Mouse (Mus musculus) CH12.LX (cell line): ENCODE results near the gene Ciz1. TPM values are rescaled to one million over a fixed set of nuclear protein-coding genes. Genes with fewer than 3 reads are reported as not detected.

ENCODE experiments used
- DNase-seq: peaks from one replicate; pipeline ENCODE4 v3.0.0-alpha.2; 2013; ENCODE audit errors: extremely low read depth
- H3K27ac ChIP-seq: 2 replicates; pipeline ENCODE4 v1.5.1; 2012; ENCODE audit warnings: low read depth, mild to moderate bottlenecking, control low read depth, moderate library complexity; ENCODE audit not compliant: insufficient read depth
- H3K27me3 ChIP-seq: replicated peaks from 2 replicates; pipeline ENCODE3; 2012; ENCODE audit warnings: inconsistent platforms
- H3K36me3 ChIP-seq, 2 experiments: replicated peaks in 1 of 2; 2 replicates each; pipeline versions ENCODE3 to v1.6.1; 2012; ENCODE audit warnings: inconsistent platforms in 1 of 2, low read length in 1 of 2, mild to moderate bottlenecking in 1 of 2, mixed read lengths in 1 of 2, moderate library complexity in 1 of 2; ENCODE audit not compliant: control insufficient read depth in 1 of 2, insufficient read depth in 1 of 2
- H3K4me1 ChIP-seq, 2 experiments: 2 replicates each; pipeline ENCODE4 v1.6.1; 2012; ENCODE audit warnings: inconsistent platforms in 1 of 2, moderate library complexity in 1 of 2; ENCODE audit not compliant: insufficient read depth in 2 of 2, control insufficient read depth in 1 of 2
- H3K4me2 ChIP-seq: 2 replicates; pipeline ENCODE4 v1.6.1; 2012; ENCODE audit warnings: low read depth, mild to moderate bottlenecking, control low read depth; ENCODE audit not compliant: poor library complexity, insufficient read depth, severe bottlenecking
- H3K4me3 ChIP-seq, 3 experiments: fragments of 150-350 bp in 1 of 3; sonication (generic) in 1 of 3; replicated peaks in 1 of 3; 2 replicates each; pipeline versions ENCODE3 to v1.5.1; 2011 to 2012; ENCODE audit warnings: low read depth in 2 of 3, low read length in 2 of 3, mild to moderate bottlenecking in 2 of 3, moderate library complexity in 2 of 3, control low read depth in 1 of 3, improper control_type of control experiment in 1 of 3, inconsistent platforms in 1 of 3, mixed read lengths in 1 of 3; ENCODE audit not compliant: poor library complexity in 1 of 3
- H3K79me2 ChIP-seq: replicated peaks from 2 replicates; pipeline ENCODE4 v1.6.1; 2012; ENCODE audit warnings: mild to moderate bottlenecking, moderate library complexity; ENCODE audit not compliant: control insufficient read depth, poor library complexity, insufficient read depth, severe bottlenecking; ENCODE audit errors: extremely low read depth
- H3K9ac ChIP-seq: 2 replicates; pipeline ENCODE4 v1.6.1; 2012; ENCODE audit warnings: low read depth, mild to moderate bottlenecking, control low read depth, moderate library complexity; ENCODE audit not compliant: insufficient read depth
- H3K9me3 ChIP-seq: replicated peaks from 2 replicates; pipeline ENCODE3; 2012; ENCODE audit warnings: low read length, inconsistent platforms, mixed read lengths
- BHLHE40 ChIP-seq: IDR thresholded peaks from 2 replicates; pipeline ENCODE4 v1.6.1; 2011; ENCODE audit warnings: mild to moderate bottlenecking, low read depth, low read length, improper control_type of control experiment
- CHD2 ChIP-seq: IDR thresholded peaks from 2 replicates; pipeline ENCODE4 v1.6.1; 2011; ENCODE audit warnings: low read length, improper control_type of control experiment
- CTCF ChIP-seq, 2 experiments: IDR thresholded peaks in 1 of 2; conservative IDR thresholded peaks in 1 of 2; 2 replicates each; pipeline ENCODE4 v1.5.1; 2011 to 2012; ENCODE audit warnings: low read depth in 2 of 2, low read length in 2 of 2, improper control_type of control experiment in 1 of 2, inconsistent platforms in 1 of 2, mild to moderate bottlenecking in 1 of 2, moderate library complexity in 1 of 2
- ETS1 ChIP-seq: conservative IDR thresholded peaks from 2 replicates; pipeline ENCODE4 v1.6.1; 2012; ENCODE audit warnings: low read depth, mild to moderate bottlenecking, inconsistent platforms, low read length, improper control_type of control experiment, moderate library complexity
- HCFC1 ChIP-seq: IDR thresholded peaks from 2 replicates; pipeline ENCODE4 v1.6.1; 2012; ENCODE audit warnings: low read depth, mild to moderate bottlenecking, inconsistent platforms, low read length, improper control_type of control experiment
- IRF4 ChIP-seq: IDR thresholded peaks from 2 replicates; pipeline ENCODE4 v1.6.1; 2014; ENCODE audit warnings: low read depth, mild to moderate bottlenecking, inconsistent platforms, low read length, improper control_type of control experiment
- JUN ChIP-seq: IDR thresholded peaks from 2 replicates; pipeline ENCODE4 v1.6.1; 2011; ENCODE audit warnings: low read depth, mild to moderate bottlenecking, low read length, improper control_type of control experiment, moderate library complexity; ENCODE audit not compliant: insufficient read depth
- JUND ChIP-seq: conservative IDR thresholded peaks from 2 replicates; pipeline ENCODE4 v1.6.1; 2011; ENCODE audit warnings: low read depth, low read length, improper control_type of control experiment
- MAFK ChIP-seq: IDR thresholded peaks from 2 replicates; pipeline ENCODE4 v1.6.1; 2011; ENCODE audit warnings: low read length, improper control_type of control experiment; ENCODE audit not compliant: insufficient replicate concordance
- MAX ChIP-seq: IDR thresholded peaks from 2 replicates; pipeline ENCODE4 v1.6.1; 2011; ENCODE audit warnings: low read length, improper control_type of control experiment
- MEF2A ChIP-seq: IDR thresholded peaks from 2 replicates; pipeline ENCODE4 v1.6.1; 2014; ENCODE audit warnings: low read depth, mild to moderate bottlenecking, inconsistent platforms, low read length, improper control_type of control experiment, borderline replicate concordance
- MYC ChIP-seq: IDR thresholded peaks from 2 replicates; pipeline ENCODE4 v1.6.1; 2011; ENCODE audit warnings: low read depth, mild to moderate bottlenecking, improper control_type of control experiment, low read length
- NELFE ChIP-seq: IDR thresholded peaks from 2 replicates; pipeline ENCODE4 v1.6.1; 2011; ENCODE audit warnings: low read depth, low read length, improper control_type of control experiment
- NRF1 ChIP-seq: IDR thresholded peaks from 2 replicates; pipeline ENCODE4 v1.6.1; 2014; ENCODE audit warnings: low read depth, mild to moderate bottlenecking, inconsistent platforms, low read length, improper control_type of control experiment, moderate library complexity
- PAX5 ChIP-seq: IDR thresholded peaks from 2 replicates; pipeline ENCODE4 v1.6.1; 2012; ENCODE audit warnings: low read length, inconsistent platforms, mixed read lengths
- TBP ChIP-seq: conservative IDR thresholded peaks from 2 replicates; pipeline ENCODE4 v1.6.1; 2011; ENCODE audit warnings: low read depth, low read length, improper control_type of control experiment
- TCF12 ChIP-seq: IDR thresholded peaks from 2 replicates; pipeline ENCODE4 v1.6.1; 2014; ENCODE audit warnings: low read depth, mild to moderate bottlenecking, inconsistent platforms, low read length, improper control_type of control experiment
- UBTF ChIP-seq: IDR thresholded peaks from 2 replicates; pipeline ENCODE4 v1.6.1; 2012; ENCODE audit warnings: low read depth, mild to moderate bottlenecking, inconsistent platforms, low read length, improper control_type of control experiment, moderate library complexity
- USF1 ChIP-seq: IDR thresholded peaks from 2 replicates; pipeline ENCODE4 v1.6.1; 2014; ENCODE audit warnings: low read depth, mild to moderate bottlenecking, inconsistent platforms, low read length, improper control_type of control experiment
- ZKSCAN1 ChIP-seq: IDR thresholded peaks from 2 replicates; pipeline ENCODE4 v1.6.1; 2012; ENCODE audit warnings: low read depth, inconsistent platforms, low read length, improper control_type of control experiment, borderline replicate concordance
- ZNF384 ChIP-seq: IDR thresholded peaks from 2 replicates; pipeline ENCODE4 v1.6.1; 2012; ENCODE audit warnings: low read depth, low read length, improper control_type of control experiment, inconsistent platforms
- dilution Hi-C: fragments of 300-500 bp; cut with MboI; formaldehyde crosslinking; loops from 2 replicates; pipeline ENCODE4 v1.14.3; 2020; ENCODE audit warnings: low sequenced_read_pairs; ENCODE audit not compliant: extremely low pct_unique_long_range_greater_than_20kb, extremely low pct_ligation_motif_present
- in situ Hi-C: fragments of 300-500 bp; cut with MboI; formaldehyde crosslinking; loops from 3 replicates; pipeline ENCODE4 v1.14.3; 2019; ENCODE audit warnings: low sequenced_read_pairs, low pct_ligation_motif_present, low pct_unique_long_range_greater_than_20kb, mixed read lengths
- polyA plus RNA-seq: library from polyadenylated mRNA; unstranded; fragments of >175 nt; gene quantifications from 2 replicates; pipeline ENCODE4 v1.2.1, GENCODE M21; 2012; ENCODE audit warnings: low read depth; ENCODE audit not compliant: insufficient read length
- total RNA-seq, 2 experiments: library from RNA; depleted of rRNA; stranded (reverse); fragments of 300-350 nt in 1 of 2; fragments of >200 nt in 1 of 2; gene quantifications; 2 replicates each; pipeline ENCODE4 v1.2.3; 2012 to 2014

Gene Ciz1
- total and polyA plus RNA-seq, 3 experiments: 8.1 to 47.3 (median 20.4) TPM

DNA sequence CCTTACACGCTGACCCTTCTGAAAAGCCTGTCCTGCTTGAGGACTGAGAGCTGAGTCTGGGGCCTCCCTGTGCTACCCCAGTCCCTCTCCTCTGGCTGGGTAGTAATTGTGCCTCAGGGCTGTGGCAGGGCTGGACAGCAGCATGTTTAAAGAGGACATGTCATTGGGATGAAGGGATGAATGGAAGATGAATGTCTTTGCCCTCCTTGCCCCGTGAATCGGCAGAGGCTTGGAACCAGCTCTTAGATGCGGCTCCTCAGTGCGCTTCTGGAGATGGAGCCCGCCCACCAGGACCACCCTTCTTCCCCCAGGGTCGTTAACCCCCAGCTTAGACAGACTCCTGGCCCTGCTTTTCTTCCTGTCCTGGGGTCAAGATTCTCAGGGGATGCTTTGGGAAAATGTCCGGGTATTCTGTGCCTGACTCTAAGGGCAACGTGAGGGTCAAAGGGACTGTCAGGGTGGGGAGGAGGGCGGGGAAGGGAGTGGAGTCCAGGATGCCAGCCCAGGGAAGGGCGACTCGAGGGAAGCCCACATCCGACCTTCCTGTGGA is 23.1 kb upstream of the Ciz1 start:
- dilution Hi-C loops: no loop called here
- Histone ChIP-seq H3K4me3 (no peak overlapping the region), H3K9me3 (peaks cover 3% of the 10 kb centered on the region), H3K36me3 (no peaks in the 10 kb centered on the region), H3K27ac (no peak overlapping the region), H3K9ac (no peak overlapping the region), H3K4me2 (no peak overlapping the region), H3K27me3 (peaks cover 93% of the 10 kb centered on the region), H3K4me1 (no peaks in the 10 kb centered on the region), H3K79me2 (no peaks in the 10 kb centered on the region)
- no peak for TF ChIP-seq ETS1
- TF ChIP-seq USF1: no peak
- TF ChIP-seq UBTF: no peak
- TF ChIP-seq TBP: no peak
- TF ChIP-seq JUN: no peak
- TF ChIP-seq IRF4: no peak
- TF ChIP-seq HCFC1: no peak
- TF ChIP-seq MAX: no peak
- no peak for TF ChIP-seq MAFK
- TF ChIP-seq CTCF (conservative IDR thresholded peaks at IDR 0.05 in 1 of 2, IDR thresholded peaks at IDR 0.05 in 1 of 2; ENCODE audit: low read depth in 2 of 2, low read length in 2 of 2): no peak
- TF ChIP-seq ZKSCAN1: no peak
- TF ChIP-seq MYC: no peak
- TF ChIP-seq NELFE: no peak
- no peak for DNase-seq
- in situ Hi-C loops: no loop called here

DNA sequence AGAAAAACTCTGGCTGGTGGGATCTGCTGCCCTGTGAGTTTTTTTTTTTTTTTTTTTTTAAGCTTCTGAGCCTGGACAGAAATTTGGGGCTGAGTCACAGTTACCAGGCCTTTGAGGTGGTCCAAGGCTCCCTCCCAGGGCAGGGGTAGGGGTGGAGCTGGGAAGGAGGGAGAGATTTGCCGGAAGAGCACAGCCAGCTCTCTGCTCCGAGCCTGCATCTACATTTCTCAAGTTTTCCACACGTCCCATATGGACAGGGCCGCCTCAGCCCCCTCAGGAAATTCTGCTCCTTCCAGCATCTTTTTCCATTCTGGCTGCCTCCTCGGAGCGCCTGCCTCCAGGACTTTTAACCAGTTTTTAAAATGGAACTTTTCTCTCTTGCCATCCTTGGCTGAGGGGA is 22.6 kb upstream of the Ciz1 start:
- Histone ChIP-seq H3K9me3 (no peaks in the 10 kb centered on the region), H3K4me1 (no peaks in the 10 kb centered on the region), H3K4me3 (no peak overlapping the region), H3K79me2 (no peaks in the 10 kb centered on the region), H3K9ac (no peak overlapping the region), H3K4me2 (no peak overlapping the region), H3K36me3 (no peaks in the 10 kb centered on the region), H3K27me3 (peaks cover 95% of the 10 kb centered on the region), H3K27ac (no peak overlapping the region)
- dilution Hi-C loops: no loop called here
- no peak for TF ChIP-seq JUN
- TF ChIP-seq CHD2: no peak
- no peak for TF ChIP-seq HCFC1
- no peak for TF ChIP-seq NELFE
- TF ChIP-seq ZNF384: no peak
- no peak for TF ChIP-seq MEF2A
- no peak for TF ChIP-seq MAX
- TF ChIP-seq MAFK: no peak
- no peak for TF ChIP-seq TCF12
- no peak for TF ChIP-seq PAX5
- no peak for TF ChIP-seq BHLHE40
- TF ChIP-seq NRF1: no peak
- TF ChIP-seq JUND: no peak
- in situ Hi-C loops: no loop called here
- no peak for DNase-seq
